Mouse (Mus musculus): ENCODE results near the gene Alk.

DNA sequence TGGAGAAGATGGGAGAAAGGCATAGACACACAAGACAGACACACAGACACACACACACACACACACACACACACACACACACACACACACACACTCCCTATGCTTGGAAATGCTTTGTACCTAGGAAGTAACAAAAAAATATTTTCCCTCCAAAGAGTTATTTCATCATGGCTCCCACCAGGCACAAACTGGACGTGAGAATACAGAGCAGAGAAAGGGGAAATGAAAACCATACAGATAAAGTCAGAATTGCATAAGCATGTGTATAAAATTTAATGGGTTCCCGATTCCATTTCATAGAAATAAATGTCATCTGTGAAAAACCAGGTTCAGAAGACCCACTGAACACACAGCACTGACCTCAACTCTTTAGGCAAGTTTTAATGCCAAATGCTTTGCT is 736.5 kb downstream of the Alk start:
- no peak for TF ChIP-seq POLR2A (IDR thresholded peaks at IDR 0.05; ENCODE audit: insufficient read depth, low read depth, low read length)
- TF ChIP-seq CTCF (IDR thresholded peaks at IDR 0.05), result no peak
- TF ChIP-seq EP300 (IDR thresholded peaks at IDR 0.05; ENCODE audit: insufficient read depth, low read depth, low read length), result no peak
